Mouse (Mus musculus) liver, adult 2 months (tissue): ENCODE measurements around the gene Dnajc7.
A peak's percentile ranks its signal among the peaks of the same experiment; 100 is the strongest.

Experiments used
- CTCF ChIP-seq: fragments of 200-500 bp; IDR thresholded peaks from 2 replicates; pipeline ENCODE4 v1.5.1; 2011; ENCODE audit warnings: low read depth, low read length, control low read depth
- POLR2A ChIP-seq: fragments of 200-500 bp; IDR thresholded peaks from 2 replicates; pipeline ENCODE4 v1.6.1; 2011; ENCODE audit warnings: low read length, control low read depth; ENCODE audit not compliant: insufficient read depth; ENCODE audit errors: extremely low read depth

DNA sequence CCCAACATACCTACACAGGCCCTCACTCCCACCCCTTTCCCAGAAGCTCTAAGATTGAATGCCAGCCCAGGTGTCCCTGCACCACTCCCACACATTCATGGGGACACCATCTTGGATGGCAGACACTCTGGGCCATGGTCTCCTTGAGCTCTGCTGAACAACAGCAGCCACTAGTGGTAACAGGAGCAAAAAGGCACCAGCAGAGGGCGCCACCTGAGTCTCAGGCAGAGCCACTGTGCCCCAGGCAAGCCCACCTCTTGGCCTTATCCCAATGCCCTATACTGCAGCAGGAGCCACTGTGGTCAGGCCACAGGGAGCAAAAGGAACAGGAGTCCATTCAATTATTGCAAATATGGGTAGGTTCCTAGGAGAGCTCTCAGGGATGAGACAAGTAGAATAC is 26.3 kb upstream of the Dnajc7 start:
- no peak for TF ChIP-seq POLR2A
- TF ChIP-seq CTCF = peak; percentile 76
